Mouse (Mus musculus): Measurements from ENCODE around the gene Aco2.

DNA sequence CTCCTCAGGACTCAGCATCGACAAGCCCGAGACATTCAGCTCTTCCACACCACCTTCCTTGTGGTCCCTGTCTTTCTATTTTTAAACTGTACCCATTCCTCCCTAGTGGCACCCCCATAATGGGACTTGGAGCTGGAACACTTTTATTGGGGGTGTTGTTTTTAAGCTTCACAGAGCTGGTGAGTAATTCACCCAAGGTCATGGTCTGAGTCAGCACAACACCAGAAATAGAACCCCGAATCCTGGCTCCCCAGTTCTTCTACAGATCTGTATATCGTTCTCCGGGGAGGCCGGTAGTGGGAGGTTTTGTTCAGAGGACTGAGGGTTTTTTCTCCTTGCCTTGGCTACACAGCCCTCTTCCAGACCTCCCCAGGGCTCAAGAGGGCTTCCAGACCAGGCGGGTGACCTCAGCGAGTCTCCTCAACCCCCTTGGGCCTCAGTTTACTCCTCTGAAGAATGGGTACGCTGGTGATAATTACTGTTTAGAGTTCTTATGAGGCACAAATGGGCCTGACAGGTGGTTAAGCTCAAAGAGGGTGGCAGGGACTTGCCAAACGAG lies 67.1 kb downstream of the Aco2 start:
- TF ChIP-seq CTCF (IDR thresholded peaks at IDR 0.05; ENCODE audit: low read depth) (no peak), EP300 (IDR thresholded peaks at IDR 0.05; ENCODE audit: low read depth) (no peak)

Data from liver, postnatal 0 days (tissue).